Mouse (Mus musculus): Measurements from ENCODE around the gene Timm10. TPM values are rescaled to one million over a fixed set of nuclear protein-coding genes. Genes with fewer than 3 reads are reported as not detected.
A peak's percentile ranks its signal among the peaks of the same experiment; 100 is the strongest.

Gene Timm10
- polyA plus RNA-seq, 1 experiment: 0.99 TPM

- TF ChIP-seq TAL1 (IDR thresholded peaks at IDR 0.05; ENCODE audit: low read length): no peak
- no peak for TF ChIP-seq GATA1 (IDR thresholded peaks at IDR 0.05; ENCODE audit: low read length)
- Histone ChIP-seq H3K4me3 (replicated peaks) (no peak overlapping the region), H3K27me3 (ENCODE audit: control insufficient read depth) (peaks cover 21% of the 10 kb centered on the region), H3K9me3 (ENCODE audit: control insufficient read depth, low read length) (peaks cover 2% of the 10 kb centered on the region), H3K36me3 (ENCODE audit: control insufficient read depth) (peaks cover 29% of the 10 kb centered on the region), H3K4me1 (ENCODE audit: control insufficient read depth) (peaks cover 48% of the 10 kb centered on the region)
Observed at GRCm38 (mm10) chr2:84837107-84837506, 10.3 kb downstream of the Timm10 start.

GRCm38 (mm10) chr2:84837817-84838592, 11.2 kb downstream of the Timm10 start:
- Histone ChIP-seq H3K4me3 (replicated peaks) (peak overlapping the region; percentile 74), H3K4me1 (ENCODE audit: control insufficient read depth) (peaks cover 46% of the 10 kb centered on the region), H3K27me3 (ENCODE audit: control insufficient read depth) (peaks cover 21% of the 10 kb centered on the region)

GRCm38 (mm10) chr2:84838593-84838949, 11.8 kb downstream of the Timm10 start, which contains the start of gene Slc43a1:
TSS of gene Slc43a1 (plus strand) at chr2:84838850.
- peaks cover 42% of the 10 kb centered on the region for H3K36me3 ChIP-seq (ENCODE audit: control insufficient read depth)
- H3K27me3 ChIP-seq (ENCODE audit: control insufficient read depth): peaks cover 21% of the 10 kb centered on the region
- no peak for TF ChIP-seq TAL1 (IDR thresholded peaks at IDR 0.05; ENCODE audit: low read length)
- no peak for TF ChIP-seq GATA1 (IDR thresholded peaks at IDR 0.05; ENCODE audit: low read length)
- peak within 1 kb of the TSS; percentile 74 for H3K4me3 ChIP-seq (replicated peaks)
- H3K4me1 ChIP-seq (ENCODE audit: control insufficient read depth): peaks cover 46% of the 10 kb centered on the region
- peaks cover 2% of the 10 kb centered on the region for H3K9me3 ChIP-seq (ENCODE audit: control insufficient read depth, low read length)

More at GRCm38 (mm10) chr2:84837817-84838592, 11.2 kb downstream of the Timm10 start:
- no peak for TF ChIP-seq TAL1 (IDR thresholded peaks at IDR 0.05; ENCODE audit: low read length)
- peaks cover 2% of the 10 kb centered on the region for H3K9me3 ChIP-seq (ENCODE audit: control insufficient read depth, low read length)
- peaks cover 37% of the 10 kb centered on the region for H3K36me3 ChIP-seq (ENCODE audit: control insufficient read depth)

GRCm38 (mm10) chr2:84838993-84839980, 12.5 kb downstream of the Timm10 start:
- Histone ChIP-seq H3K4me1 (ENCODE audit: control insufficient read depth) (peaks cover 51% of the 10 kb centered on the region), H3K27me3 (ENCODE audit: control insufficient read depth) (peaks cover 21% of the 10 kb centered on the region), H3K9me3 (ENCODE audit: control insufficient read depth, low read length) (peaks cover 2% of the 10 kb centered on the region), H3K4me3 (replicated peaks) (peak overlapping the region; percentile 74), H3K36me3 (ENCODE audit: control insufficient read depth) (peaks cover 48% of the 10 kb centered on the region)
- TF ChIP-seq GATA1 (IDR thresholded peaks at IDR 0.05; ENCODE audit: low read length): peak; percentile 93
- no peak for TF ChIP-seq TAL1 (IDR thresholded peaks at IDR 0.05; ENCODE audit: low read length)

GRCm38 (mm10) chr2:84840016-84840747, 13.4 kb downstream of the Timm10 start:
- peaks cover 57% of the 10 kb centered on the region for H3K36me3 ChIP-seq (ENCODE audit: control insufficient read depth)
- no peak for TF ChIP-seq TAL1 (IDR thresholded peaks at IDR 0.05; ENCODE audit: low read length)
- TF ChIP-seq GATA1 (IDR thresholded peaks at IDR 0.05; ENCODE audit: low read length): no peak
- peaks cover 19% of the 10 kb centered on the region for H3K27me3 ChIP-seq (ENCODE audit: control insufficient read depth)
- H3K4me1 ChIP-seq (ENCODE audit: control insufficient read depth): peaks cover 58% of the 10 kb centered on the region
- H3K4me3 ChIP-seq (replicated peaks): peak overlapping the region; percentile 74
- H3K9me3 ChIP-seq (ENCODE audit: control insufficient read depth, low read length): peaks cover 2% of the 10 kb centered on the region

- peaks cover 65% of the 10 kb centered on the region for H3K36me3 ChIP-seq (ENCODE audit: control insufficient read depth)
- peaks cover 2% of the 10 kb centered on the region for H3K9me3 ChIP-seq (ENCODE audit: control insufficient read depth, low read length)
- TF ChIP-seq TAL1 (IDR thresholded peaks at IDR 0.05; ENCODE audit: low read length): no peak
- TF ChIP-seq GATA1 (IDR thresholded peaks at IDR 0.05; ENCODE audit: low read length): no peak
- H3K27me3 ChIP-seq (ENCODE audit: control insufficient read depth): peaks cover 14% of the 10 kb centered on the region
- H3K4me1 ChIP-seq (ENCODE audit: control insufficient read depth): peaks cover 61% of the 10 kb centered on the region
- H3K4me3 ChIP-seq (replicated peaks): peak overlapping the region; percentile 74
Observed at GRCm38 (mm10) chr2:84840748-84841563, 14.2 kb downstream of the Timm10 start.

- Histone ChIP-seq H3K9me3 (ENCODE audit: control insufficient read depth, low read length) (no peaks in the 10 kb centered on the region), H3K27me3 (ENCODE audit: control insufficient read depth) (peaks cover 11% of the 10 kb centered on the region), H3K4me1 (ENCODE audit: control insufficient read depth) (peaks cover 68% of the 10 kb centered on the region), H3K4me3 (replicated peaks) (peak overlapping the region; percentile 74), H3K36me3 (ENCODE audit: control insufficient read depth) (peaks cover 74% of the 10 kb centered on the region)
- TF ChIP-seq GATA1 (IDR thresholded peaks at IDR 0.05; ENCODE audit: low read length): peak; percentile 83
- peak; percentile 84 for TF ChIP-seq TAL1 (IDR thresholded peaks at IDR 0.05; ENCODE audit: low read length)
Observed at GRCm38 (mm10) chr2:84841905-84842304, 15.1 kb downstream of the Timm10 start.

- peaks cover 66% of the 10 kb centered on the region for H3K4me1 ChIP-seq (ENCODE audit: control insufficient read depth)
- no peaks in the 10 kb centered on the region for H3K27me3 ChIP-seq (ENCODE audit: control insufficient read depth)
- H3K4me3 ChIP-seq (replicated peaks): peak overlapping the region; percentile 74
- H3K36me3 ChIP-seq (ENCODE audit: control insufficient read depth): peaks cover 89% of the 10 kb centered on the region
- no peaks in the 10 kb centered on the region for H3K9me3 ChIP-seq (ENCODE audit: control insufficient read depth, low read length)
- peak; percentile 78 for TF ChIP-seq GATA1 (IDR thresholded peaks at IDR 0.05; ENCODE audit: low read length)
- TF ChIP-seq TAL1 (IDR thresholded peaks at IDR 0.05; ENCODE audit: low read length): no peak
Observed at GRCm38 (mm10) chr2:84843654-84844053, 16.9 kb downstream of the Timm10 start.

All from erythroblast, embryonic 14.5 days (primary cell).